Mouse (Mus musculus) hindbrain, embryonic 13.5 days (tissue): ENCODE measurements around the gene Srebf1. TPM values are rescaled to one million over a fixed set of nuclear protein-coding genes. Genes with fewer than 3 reads are reported as not detected.

Experiments used
- ATAC-seq: fragments of 200-750 bp; cut with Nextera tagmentation; 2 replicates; pipeline ENCODE4 v1.8.0; 2017; ENCODE audit warnings: moderate TSS enrichment; ENCODE audit not compliant: low FRiP score
- H3K27ac ChIP-seq: fragments of 300-500 bp; sonication (generic); 2 replicates; pipeline ENCODE4 v1.5.1; 2015; ENCODE audit warnings: inconsistent platforms, mild to moderate bottlenecking, moderate library complexity
- H3K27me3 ChIP-seq: fragments of 300-500 bp; sonication (generic); 2 replicates; pipeline ENCODE4 v1.6.1; 2015; ENCODE audit warnings: mild to moderate bottlenecking, inconsistent platforms
- H3K36me3 ChIP-seq: fragments of 300-500 bp; sonication (generic); 2 replicates; pipeline ENCODE4 v1.6.1; 2015; ENCODE audit warnings: mild to moderate bottlenecking, inconsistent platforms
- H3K4me1 ChIP-seq: fragments of 300-500 bp; sonication (generic); replicated peaks from 2 replicates; pipeline ENCODE4 v1.6.1; 2015; ENCODE audit warnings: inconsistent platforms
- H3K4me2 ChIP-seq: fragments of 300-500 bp; sonication (generic); 2 replicates; pipeline ENCODE4 v1.6.1; 2015; ENCODE audit warnings: inconsistent platforms, mild to moderate bottlenecking, moderate library complexity
- H3K4me3 ChIP-seq: fragments of 300-500 bp; sonication (generic); 2 replicates; pipeline ENCODE4 v1.5.1; 2015; ENCODE audit warnings: mild to moderate bottlenecking, inconsistent platforms
- H3K9ac ChIP-seq: fragments of 300-500 bp; sonication (generic); 2 replicates; pipeline ENCODE4 v1.6.1; 2015; ENCODE audit warnings: mild to moderate bottlenecking, inconsistent platforms
- H3K9me3 ChIP-seq: fragments of 300-500 bp; sonication (generic); 2 replicates; pipeline ENCODE4 v1.6.1; 2016; ENCODE audit warnings: inconsistent platforms
- WGBS: fragments of 180-500 bp; shearing (Covaris S2); methylation state at CpG from one replicate; pipeline ENCODE4 v1.1.7; 2015; 5-methylcytosine and 5-hydroxymethylcytosine counted together
- polyA plus RNA-seq: library from polyadenylated mRNA; unstranded; fragments of >200 nt; fragmentation: Nextera tagmentation; extraction: Ambion mirVana; gene quantifications from 2 replicates; pipeline ENCODE4 v1.2.1, GENCODE M21; 2015

The Srebf1 gene
- polyA plus RNA-seq, 1 experiment from 2014 or later = 43.9 TPM

DNA sequence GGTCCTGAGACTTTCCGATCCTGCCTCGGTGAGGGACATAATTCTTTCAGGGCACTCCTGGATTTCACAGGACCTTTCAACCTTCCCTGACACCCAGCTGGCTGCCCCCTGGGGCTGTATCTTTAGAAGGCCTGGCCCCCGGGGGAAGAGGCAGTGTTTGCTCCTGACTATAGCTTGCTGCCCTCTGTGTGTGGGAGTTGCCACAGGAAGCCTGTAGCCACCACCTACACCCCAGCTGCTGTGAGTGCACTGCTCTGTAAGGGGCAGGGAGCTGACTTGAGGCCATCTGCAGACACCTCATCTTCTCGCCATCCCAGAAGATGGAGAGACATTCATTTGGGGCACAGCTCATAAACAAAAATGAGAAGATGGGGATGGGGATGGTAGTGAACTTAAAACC is 9.6 kb upstream of the Srebf1 start:
- 36% methylated on average over 4 of the region's 4 CpGs for WGBS
- Histone ChIP-seq H3K9ac (no peak overlapping the region), H3K36me3 (peaks cover 44% of the 10 kb centered on the region), H3K9me3 (no peaks in the 10 kb centered on the region), H3K27me3 (no peaks in the 10 kb centered on the region), H3K27ac (no peak overlapping the region; the same call in 1 of the 2 replicates), H3K4me3 (no peak overlapping the region), H3K4me2 (no peak overlapping the region), H3K4me1 (peaks cover 21% of the 10 kb centered on the region)
- ATAC-seq = no peak

DNA sequence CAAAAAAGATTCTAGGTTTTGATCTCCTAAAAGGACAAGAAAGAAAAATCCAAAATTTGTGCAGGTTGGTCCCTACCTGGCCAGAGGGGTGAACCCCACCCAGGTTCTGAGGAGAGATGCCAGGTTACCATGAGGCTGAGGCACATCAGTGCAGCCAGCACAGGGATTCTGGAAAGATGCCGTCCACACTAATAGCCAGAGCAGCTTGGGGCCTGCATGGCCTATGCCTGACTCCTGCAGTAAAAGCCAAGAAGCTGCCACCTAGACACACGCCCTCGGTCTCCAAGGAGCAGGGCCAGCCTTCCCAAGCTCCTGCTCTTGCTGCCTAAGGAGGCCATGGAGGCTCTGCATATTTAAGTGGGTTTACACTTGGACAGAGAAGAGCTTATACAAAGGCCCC is 8.9 kb upstream of the Srebf1 start:
- ATAC-seq = no peak
- Histone ChIP-seq H3K4me3 (no peak overlapping the region), H3K36me3 (peaks cover 39% of the 10 kb centered on the region), H3K9me3 (no peaks in the 10 kb centered on the region), H3K4me2 (no peak overlapping the region), H3K27ac (no peak overlapping the region), H3K4me1 (peaks cover 21% of the 10 kb centered on the region), H3K9ac (no peak overlapping the region), H3K27me3 (no peaks in the 10 kb centered on the region)
- 65% methylated on average over 3 of the region's 3 CpGs for WGBS

DNA sequence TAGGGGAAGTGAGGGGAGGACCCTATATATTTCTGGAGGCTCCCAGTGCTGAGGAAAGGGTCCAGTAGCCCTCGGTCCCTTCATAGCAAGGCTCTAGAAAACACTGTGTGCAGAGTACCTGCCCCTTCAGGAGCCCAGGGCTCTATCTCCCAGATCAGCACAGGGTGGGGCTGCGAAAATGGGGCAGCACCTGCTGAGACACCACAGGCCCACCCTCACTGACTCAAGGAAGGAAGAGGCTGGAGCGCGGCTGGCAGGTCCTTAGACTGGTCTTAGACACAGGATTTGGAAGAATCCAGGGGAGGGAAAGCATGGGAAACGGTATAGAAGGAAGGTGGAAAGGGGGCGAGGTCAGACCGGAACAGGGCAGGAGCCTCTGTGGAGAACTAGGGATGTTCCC is 8.1 kb upstream of the Srebf1 start:
- H3K4me3 ChIP-seq = no peak overlapping the region
- no peak overlapping the region for H3K9ac ChIP-seq
- peaks cover 21% of the 10 kb centered on the region for H3K4me1 ChIP-seq
- H3K9me3 ChIP-seq = no peaks in the 10 kb centered on the region
- H3K4me2 ChIP-seq = no peak overlapping the region
- ATAC-seq = no peak
- no peak overlapping the region for H3K27ac ChIP-seq
- whole genome bisulfite sequencing = 90% methylated on average over 7 of the region's 7 CpGs
- peaks cover 32% of the 10 kb centered on the region for H3K36me3 ChIP-seq
- H3K27me3 ChIP-seq = no peaks in the 10 kb centered on the region

DNA sequence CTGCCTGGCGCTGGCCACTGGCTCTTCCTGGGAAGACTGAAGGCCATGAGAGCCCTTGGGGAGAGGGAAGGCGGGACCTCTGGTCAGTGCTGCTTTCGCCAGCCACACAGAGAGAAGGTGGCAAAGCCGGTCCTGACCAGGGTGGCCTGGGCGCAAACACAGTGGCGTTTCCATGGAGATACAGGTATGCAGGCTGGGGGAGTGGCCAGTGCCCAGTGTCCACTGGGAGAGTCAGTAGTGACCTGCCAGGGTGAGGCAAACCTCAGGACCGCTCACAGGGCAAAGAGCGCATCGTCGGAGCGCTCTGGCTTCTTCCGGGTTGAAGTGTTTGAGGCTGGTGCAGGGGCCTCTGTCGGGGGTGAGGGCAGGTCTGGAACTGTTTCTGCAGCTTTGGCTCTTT is 7.4 kb upstream of the Srebf1 start:
- H3K27ac ChIP-seq = no peak overlapping the region
- H3K4me2 ChIP-seq = no peak overlapping the region
- peaks cover 27% of the 10 kb centered on the region for H3K36me3 ChIP-seq
- H3K4me1 ChIP-seq = peaks cover 21% of the 10 kb centered on the region
- no peaks in the 10 kb centered on the region for H3K9me3 ChIP-seq
- no peak overlapping the region; the same call in 1 of the 2 replicates for H3K9ac ChIP-seq
- no peaks in the 10 kb centered on the region for H3K27me3 ChIP-seq
- WGBS = 79% methylated on average over 13 of the region's 13 CpGs
- H3K4me3 ChIP-seq = no peak overlapping the region
- ATAC-seq = no peak

DNA sequence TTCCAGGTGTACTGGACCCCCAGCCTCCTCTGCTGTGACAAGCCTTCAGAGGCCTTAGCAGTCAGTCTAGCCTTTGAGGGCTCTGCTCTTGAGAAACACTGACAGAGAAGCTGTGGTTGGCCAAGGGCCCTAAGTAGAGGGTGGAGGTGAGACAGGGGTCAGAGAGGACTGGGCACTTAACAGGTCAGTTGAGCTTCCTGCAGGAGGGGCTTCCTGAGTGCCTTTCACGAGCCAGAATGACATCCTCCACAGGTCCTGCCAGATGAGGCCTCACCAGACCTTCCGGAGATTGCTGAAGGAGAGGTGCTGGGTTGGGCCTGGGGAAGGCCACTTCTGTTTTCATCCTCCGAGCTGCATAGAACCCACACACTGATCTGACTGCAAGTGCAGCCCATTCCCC is 6.1 kb upstream of the Srebf1 start:
- no peak overlapping the region for H3K9ac ChIP-seq
- no peak overlapping the region for H3K4me3 ChIP-seq
- 68% methylated on average over 3 of the region's 3 CpGs for WGBS
- no peak for ATAC-seq
- H3K9me3 ChIP-seq = no peaks in the 10 kb centered on the region
- H3K27ac ChIP-seq = no peak overlapping the region
- no peaks in the 10 kb centered on the region for H3K27me3 ChIP-seq
- peaks cover 18% of the 10 kb centered on the region for H3K4me1 ChIP-seq
- H3K36me3 ChIP-seq = peaks cover 27% of the 10 kb centered on the region
- H3K4me2 ChIP-seq = no peak overlapping the region

DNA sequence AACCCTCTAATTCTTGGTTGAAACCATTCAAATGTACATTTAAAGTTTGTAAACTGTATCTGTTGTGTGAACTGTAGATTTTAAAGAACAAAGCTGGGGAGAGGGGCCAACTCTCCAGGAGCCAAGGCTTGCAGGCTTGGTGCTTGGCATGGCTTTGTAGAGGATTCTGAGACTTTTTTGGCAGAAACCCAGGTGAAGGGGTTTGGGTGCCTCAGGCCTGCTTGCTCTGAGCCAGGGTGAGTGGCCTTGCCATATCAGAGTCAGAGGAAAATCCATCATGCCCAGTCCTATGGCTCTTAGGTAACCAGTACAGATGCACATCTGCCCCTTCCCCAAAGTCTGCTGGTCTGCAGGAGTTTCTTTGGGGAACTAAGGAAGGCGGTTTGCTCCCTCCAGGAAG is 3.5 kb upstream of the Srebf1 start:
- peaks cover 7% of the 10 kb centered on the region; the same call in 1 of the 2 replicates for H3K27me3 ChIP-seq
- ATAC-seq = no peak
- no peak overlapping the region for H3K27ac ChIP-seq
- 70% methylated on average over 1 of the region's 1 CpGs for WGBS
- no peak overlapping the region for H3K4me2 ChIP-seq
- H3K36me3 ChIP-seq = peaks cover 26% of the 10 kb centered on the region
- no peak overlapping the region for H3K9ac ChIP-seq
- no peaks in the 10 kb centered on the region for H3K9me3 ChIP-seq
- H3K4me3 ChIP-seq = no peak overlapping the region
- peaks cover 14% of the 10 kb centered on the region for H3K4me1 ChIP-seq

DNA sequence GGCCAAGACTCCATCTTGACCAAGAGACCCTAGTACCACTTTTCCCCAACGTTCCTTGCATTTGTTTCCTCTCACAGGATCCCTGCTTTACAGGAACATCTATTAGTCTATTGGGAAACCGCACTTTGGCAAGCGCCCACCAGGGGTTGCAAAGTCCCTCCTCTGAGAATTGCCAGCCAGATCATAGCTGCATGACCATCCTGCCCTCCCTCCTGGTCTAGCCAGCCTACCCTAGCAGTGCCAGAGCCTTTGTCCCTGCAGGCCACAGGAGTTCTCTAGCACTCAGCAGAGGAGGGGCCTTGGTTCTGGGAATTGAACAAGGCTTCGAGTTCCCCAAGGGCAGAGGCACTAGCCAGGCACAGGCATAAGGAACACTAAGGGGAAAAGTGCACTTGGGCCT is 2.3 kb upstream of the Srebf1 start:
- no peak overlapping the region for H3K27ac ChIP-seq

DNA sequence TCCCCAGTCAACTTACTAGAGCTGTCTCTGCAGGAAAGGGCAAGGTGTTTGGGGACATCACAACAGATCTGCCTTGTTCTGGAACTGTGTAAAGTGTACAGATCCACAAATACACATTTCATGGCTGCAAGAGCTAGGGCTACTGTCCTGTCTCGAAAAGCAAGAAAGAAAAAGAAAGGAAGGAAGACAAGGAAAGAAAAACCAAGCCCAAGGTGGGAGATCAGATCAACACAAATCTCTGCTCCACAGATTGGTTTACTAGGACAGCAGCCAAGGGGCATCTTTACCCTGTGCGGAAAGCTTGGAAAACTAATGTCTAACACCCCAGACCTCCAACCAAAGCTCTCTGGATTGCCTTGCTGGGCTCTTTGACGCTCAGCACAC is 304 bp downstream of the Srebf1 start:
- Histone ChIP-seq H3K4me1 (peaks cover 35% of the 10 kb centered on the region), H3K27ac (no peak overlapping the region), H3K4me2 (peak overlapping the region; percentile 61), H3K36me3 (peaks cover 7% of the 10 kb centered on the region; the same call in 1 of the 2 replicates), H3K4me3 (peak overlapping the region; percentile 32; the same call in 1 of the 2 replicates), H3K27me3 (peaks cover 7% of the 10 kb centered on the region; the same call in 1 of the 2 replicates), H3K9me3 (no peaks in the 10 kb centered on the region), H3K9ac (0 out of 2 replicates have a peak overlapping the region, but pooled peaks have one; percentile 64)
- WGBS = 50% methylated on average over 3 of the region's 3 CpGs
- no peak for ATAC-seq

More for the DNA sequence above, 2.3 kb upstream of the Srebf1 start:
- ATAC-seq = no peak
- no peaks in the 10 kb centered on the region for H3K9me3 ChIP-seq
- peaks cover 21% of the 10 kb centered on the region for H3K36me3 ChIP-seq
- no peak overlapping the region for H3K4me3 ChIP-seq
- no peak overlapping the region for H3K4me2 ChIP-seq
- peaks cover 7% of the 10 kb centered on the region; the same call in 1 of the 2 replicates for H3K27me3 ChIP-seq
- no peak overlapping the region for H3K9ac ChIP-seq
- 60% methylated on average over 4 of the region's 4 CpGs for WGBS
- peaks cover 25% of the 10 kb centered on the region for H3K4me1 ChIP-seq

DNA sequence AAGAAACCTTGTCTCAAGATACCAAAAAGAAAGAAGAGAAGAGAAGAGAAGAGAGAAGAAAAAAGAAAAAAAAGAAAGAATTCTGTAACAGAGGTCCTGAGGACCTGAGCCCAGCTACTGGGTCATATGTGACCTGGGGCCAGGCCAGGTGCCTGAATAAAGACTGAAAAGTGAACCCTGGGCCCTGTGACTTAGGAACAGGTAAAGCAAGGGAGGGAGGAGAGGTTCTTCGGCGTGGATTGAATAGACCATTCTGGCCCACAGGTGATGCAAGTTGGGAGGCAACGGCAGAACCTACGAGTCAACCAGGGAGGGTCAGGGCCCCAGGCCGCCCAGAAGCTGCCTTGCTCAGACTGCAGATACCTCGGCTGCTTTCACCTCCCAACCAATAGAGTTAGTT is 956 bp downstream of the Srebf1 start:
- Histone ChIP-seq H3K4me1 (peaks cover 35% of the 10 kb centered on the region), H3K9me3 (no peaks in the 10 kb centered on the region), H3K4me2 (no peak overlapping the region), H3K4me3 (no peak overlapping the region), H3K27ac (no peak overlapping the region), H3K9ac (no peak overlapping the region), H3K27me3 (peaks cover 7% of the 10 kb centered on the region; the same call in 1 of the 2 replicates), H3K36me3 (peaks cover 5% of the 10 kb centered on the region; the same call in 1 of the 2 replicates)
- 91% methylated on average over 6 of the region's 6 CpGs for whole genome bisulfite sequencing
- ATAC-seq = no peak

DNA sequence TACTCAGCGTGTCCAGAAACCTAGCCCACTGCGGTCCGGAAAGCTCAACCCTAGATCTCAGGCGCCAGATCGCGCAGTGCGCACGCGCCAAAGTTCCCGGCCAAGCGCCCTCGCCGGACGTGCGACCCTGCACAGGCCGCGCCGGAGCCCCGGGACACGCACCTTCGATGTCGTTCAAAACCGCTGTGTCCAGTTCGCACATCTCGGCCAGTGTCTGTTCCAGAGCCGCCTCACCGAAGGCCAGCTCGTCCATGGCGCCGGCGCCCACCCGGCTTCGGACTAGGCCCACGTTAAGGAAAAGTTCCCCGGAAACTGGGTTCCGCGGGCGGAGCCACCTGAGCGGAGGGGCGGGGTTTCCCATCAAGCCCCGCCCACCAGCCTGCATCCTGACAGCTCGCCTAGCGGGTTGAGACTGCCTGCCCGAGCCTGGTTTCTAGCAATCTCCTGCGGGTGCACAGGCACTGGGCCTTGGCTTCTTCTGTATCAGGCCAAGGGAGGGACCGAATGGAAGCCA is 2.0 kb downstream of the Srebf1 start:
- Histone ChIP-seq H3K27me3 (peaks cover 7% of the 10 kb centered on the region; the same call in 1 of the 2 replicates), H3K9me3 (no peaks in the 10 kb centered on the region), H3K4me3 (peak overlapping the region; percentile 61), H3K9ac (peak overlapping the region; percentile 72), H3K36me3 (peaks cover 5% of the 10 kb centered on the region; the same call in 1 of the 2 replicates), H3K4me2 (peak overlapping the region; percentile 64), H3K4me1 (peaks cover 35% of the 10 kb centered on the region), H3K27ac (peak overlapping the region; percentile 62; the same call in 1 of the 2 replicates)
- WGBS = under 1% methylated on average over 46 of the region's 46 CpGs
- ATAC-seq = peak; percentile 72

DNA sequence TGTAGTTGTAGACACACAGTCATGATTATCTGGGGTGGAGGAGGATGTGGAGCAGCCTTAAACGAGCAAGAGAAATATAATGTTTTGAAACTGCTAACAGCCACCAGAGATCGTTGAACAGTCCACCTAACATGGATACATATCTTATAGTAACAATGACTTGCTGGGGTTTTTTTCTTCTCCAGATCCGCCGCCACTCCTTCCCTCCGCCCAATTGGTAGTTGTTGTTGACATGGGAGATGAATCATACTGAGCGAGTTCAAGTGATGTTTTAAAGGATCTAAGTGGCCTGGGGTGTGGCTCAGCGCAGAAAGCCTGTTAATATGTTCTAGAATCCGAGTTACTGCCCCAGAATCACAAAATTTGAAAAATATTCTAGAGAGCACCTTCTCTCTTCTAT is 2.8 kb downstream of the Srebf1 start:
- peak overlapping the region; percentile 72 for H3K9ac ChIP-seq
- no peak for ATAC-seq
- H3K4me3 ChIP-seq = peak overlapping the region; percentile 61
- no peaks in the 10 kb centered on the region for H3K9me3 ChIP-seq
- peaks cover 7% of the 10 kb centered on the region; the same call in 1 of the 2 replicates for H3K27me3 ChIP-seq
- WGBS = 60% methylated on average over 8 of the region's 8 CpGs
- H3K27ac ChIP-seq = 0 out of 2 replicates have a peak overlapping the region, but pooled peaks have one; percentile 62
- H3K36me3 ChIP-seq = peaks cover 5% of the 10 kb centered on the region; the same call in 1 of the 2 replicates
- peaks cover 35% of the 10 kb centered on the region for H3K4me1 ChIP-seq
- H3K4me2 ChIP-seq = peak overlapping the region; percentile 64

DNA sequence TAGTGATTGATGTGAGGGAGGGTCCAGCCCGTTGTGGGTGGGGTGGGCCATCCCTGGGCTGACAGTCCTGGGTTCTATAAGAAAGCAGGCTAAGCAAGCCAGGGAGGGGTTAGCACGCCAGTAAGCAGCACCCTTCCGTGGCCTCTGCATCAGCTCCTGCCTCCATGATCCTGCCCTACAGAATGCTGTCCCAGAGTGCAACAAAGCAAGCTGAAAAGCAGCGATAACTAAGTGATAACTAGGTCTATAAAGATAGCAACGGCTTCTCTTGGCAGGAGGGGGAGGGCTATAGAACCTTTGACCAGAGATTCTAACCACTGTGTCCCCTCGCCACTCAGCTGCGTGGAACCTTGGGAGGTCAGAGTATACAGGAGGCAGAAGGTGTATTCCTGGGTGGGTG is 4.9 kb downstream of the Srebf1 start:
- Histone ChIP-seq H3K27ac (no peak overlapping the region), H3K4me3 (no peak overlapping the region), H3K4me2 (no peak overlapping the region), H3K36me3 (peaks cover 5% of the 10 kb centered on the region; the same call in 1 of the 2 replicates), H3K27me3 (peaks cover 7% of the 10 kb centered on the region; the same call in 1 of the 2 replicates), H3K4me1 (peaks cover 35% of the 10 kb centered on the region), H3K9me3 (no peaks in the 10 kb centered on the region), H3K9ac (no peak overlapping the region)
- 94% methylated on average over 7 of the region's 7 CpGs for WGBS
- no peak for ATAC-seq

DNA sequence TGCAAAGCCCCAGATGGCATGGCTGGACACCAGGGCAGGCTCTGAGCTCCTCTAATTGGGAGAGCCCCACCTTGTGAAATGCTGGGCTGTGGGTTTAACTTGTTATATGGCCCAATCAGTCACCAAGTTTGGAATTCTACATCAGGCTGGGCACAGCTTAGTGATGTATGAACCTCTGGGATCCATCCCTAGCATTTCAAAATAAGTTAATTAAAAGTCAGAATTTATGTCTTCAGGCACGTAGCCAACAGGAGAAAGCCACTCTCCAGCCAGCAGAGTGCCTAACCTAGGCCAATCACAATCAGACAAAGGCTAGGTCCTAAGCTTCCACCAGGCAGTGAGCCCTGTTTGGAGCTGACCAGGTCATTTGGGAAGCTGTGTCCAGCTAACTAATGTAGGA is 5.7 kb downstream of the Srebf1 start:
- Histone ChIP-seq H3K4me3 (no peak overlapping the region), H3K9me3 (no peaks in the 10 kb centered on the region), H3K4me2 (no peak overlapping the region), H3K4me1 (peaks cover 39% of the 10 kb centered on the region), H3K27me3 (peaks cover 5% of the 10 kb centered on the region; the same call in 1 of the 2 replicates), H3K9ac (no peak overlapping the region), H3K36me3 (peaks cover 5% of the 10 kb centered on the region; the same call in 1 of the 2 replicates), H3K27ac (no peak overlapping the region)
- WGBS = 97% methylated on average over 1 of the region's 1 CpGs
- no peak for ATAC-seq
